Mouse (Mus musculus): ENCODE data around the gene Ptprg. TPM values are rescaled to one million over a fixed set of nuclear protein-coding genes. Genes with fewer than 3 reads are reported as not detected.

Gene Ptprg
- total RNA-seq, 1 experiment from 2014 or later, result not detected

DNA sequence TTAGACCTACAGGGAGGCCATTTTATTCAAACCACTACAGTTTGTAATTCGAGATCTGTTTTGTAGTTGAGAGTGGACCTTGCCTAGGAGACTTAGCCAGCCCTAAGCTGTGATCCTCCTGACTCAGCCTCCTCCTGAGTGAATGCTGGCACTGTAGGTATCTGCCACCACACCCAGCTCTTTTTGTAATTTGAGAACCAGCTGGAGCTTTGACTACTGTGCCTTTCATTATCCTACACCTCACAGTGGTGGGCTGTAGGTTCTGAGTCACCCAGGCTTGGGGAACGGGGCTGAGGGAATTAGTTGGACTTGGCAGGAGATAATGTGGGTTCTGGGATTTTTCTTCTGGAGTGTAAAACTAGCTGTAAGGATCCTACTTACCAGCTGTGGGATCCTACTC, 9.5 kb downstream of the Ptprg start:
- ATAC-seq (ENCODE audit: extremely low read depth, insufficient number of reproducible peaks, low FRiP score, poor library complexity, severe bottlenecking), result no peak

DNA sequence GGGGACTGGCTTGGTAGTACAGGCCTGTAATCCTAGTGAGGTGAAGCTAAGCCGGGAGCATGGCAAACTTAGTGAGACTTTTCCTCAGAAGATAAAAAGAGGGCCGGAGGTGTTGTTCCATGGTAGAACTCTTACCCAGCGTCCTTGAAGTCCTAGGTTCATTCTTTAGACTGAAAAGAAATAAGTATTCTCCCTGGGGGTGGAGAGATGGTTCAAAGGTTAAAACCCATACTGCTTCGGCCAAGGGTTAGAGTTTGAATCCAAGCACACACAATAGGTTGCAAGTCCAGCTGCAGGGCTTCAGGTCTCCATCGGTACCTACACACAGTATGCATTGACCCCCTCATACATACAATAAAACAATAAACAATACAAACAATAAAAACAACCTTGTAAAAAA, 10.3 kb downstream of the Ptprg start:
- ATAC-seq (ENCODE audit: extremely low read depth, insufficient number of reproducible peaks, low FRiP score, poor library complexity, severe bottlenecking), result no peak

DNA sequence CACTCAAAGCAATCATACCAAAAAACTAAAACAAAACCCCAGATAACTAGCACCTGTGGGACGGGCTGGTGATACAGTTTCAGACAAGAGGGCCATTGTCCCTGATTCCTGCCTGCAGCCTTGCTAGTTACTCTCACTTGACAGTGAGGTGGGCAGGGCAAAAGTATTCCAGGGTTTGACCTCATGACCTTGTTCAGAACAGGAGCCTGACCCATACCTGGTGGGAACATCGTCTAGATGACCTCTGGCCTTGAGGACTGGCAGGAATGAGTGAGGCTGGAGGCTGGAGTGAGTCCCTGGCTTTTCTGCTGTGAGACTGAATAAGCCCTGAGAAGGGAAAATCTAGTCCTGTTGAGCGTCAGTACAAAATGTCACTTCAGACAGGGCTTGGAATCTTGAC, 11.1 kb downstream of the Ptprg start:
- no peak for ATAC-seq (ENCODE audit: extremely low read depth, insufficient number of reproducible peaks, low FRiP score, poor library complexity, severe bottlenecking)

DNA sequence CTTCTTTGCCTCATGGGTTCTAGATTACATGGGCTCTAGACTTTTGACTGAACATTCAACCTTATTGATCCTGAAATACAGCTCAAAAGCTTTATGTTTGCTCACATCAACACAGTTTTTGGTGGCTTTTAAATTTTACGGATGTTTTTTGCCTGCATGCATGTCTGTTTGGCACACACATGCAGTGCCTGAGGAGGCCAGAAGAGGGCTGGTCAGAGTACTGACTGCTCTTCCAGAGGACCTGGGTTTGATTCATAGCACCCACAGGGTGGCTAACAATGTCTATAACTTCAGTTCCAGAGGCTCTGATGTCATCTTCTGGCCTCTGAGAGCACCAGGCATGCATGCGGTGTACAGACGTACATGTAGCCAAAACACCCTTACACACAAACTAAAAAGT, 12.0 kb downstream of the Ptprg start:
- no peak for ATAC-seq (ENCODE audit: extremely low read depth, insufficient number of reproducible peaks, low FRiP score, poor library complexity, severe bottlenecking)

DNA sequence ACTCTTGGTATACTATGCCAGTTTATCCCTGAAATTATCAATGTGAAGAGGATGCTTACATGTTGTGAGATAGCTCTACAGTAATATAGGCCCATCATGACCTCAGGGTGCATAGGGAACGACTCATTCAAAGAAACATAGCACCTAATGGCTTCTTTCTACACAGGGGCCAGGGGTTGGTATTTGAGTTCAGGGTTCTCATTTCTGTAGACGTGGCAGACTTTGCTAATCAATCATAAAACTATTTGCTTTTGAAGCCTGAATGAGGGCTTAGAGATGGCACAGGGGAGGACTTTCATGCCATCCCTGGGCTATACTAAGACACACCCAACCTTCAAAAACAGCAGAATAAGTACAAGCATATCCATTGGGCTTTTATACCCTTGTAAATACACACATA, 16.4 kb downstream of the Ptprg start:
- ATAC-seq (ENCODE audit: extremely low read depth, insufficient number of reproducible peaks, low FRiP score, poor library complexity, severe bottlenecking), result no peak

DNA sequence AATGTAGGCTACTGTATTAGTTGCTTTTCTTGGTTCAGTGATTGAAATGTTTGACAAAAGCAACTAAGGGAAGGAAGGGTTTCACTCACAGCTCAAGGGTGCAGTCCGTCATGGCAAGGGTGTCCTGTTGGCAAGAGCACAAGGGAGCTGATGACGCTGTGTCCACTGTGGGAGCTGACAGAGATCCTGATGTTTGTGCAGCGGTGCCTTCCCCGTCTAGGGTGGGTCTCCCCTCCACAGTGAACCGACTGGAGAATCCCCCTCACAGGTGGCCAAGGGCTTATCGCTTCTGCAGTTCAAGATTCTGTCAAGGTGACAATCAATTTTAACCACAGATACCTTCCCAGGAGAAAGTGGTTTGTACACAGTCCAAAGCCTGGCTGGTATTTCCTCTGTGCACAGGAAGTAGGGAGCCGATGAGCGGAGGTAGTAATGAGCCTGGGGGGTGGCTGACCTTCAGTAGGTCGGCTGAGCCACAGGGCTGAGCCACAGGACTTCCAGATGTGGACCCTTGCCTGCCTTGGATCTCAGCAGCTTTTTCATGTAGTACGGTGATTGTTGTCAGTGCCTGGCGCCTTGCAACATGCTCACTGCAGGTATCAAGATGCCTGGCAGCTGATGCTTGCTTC, 18.5 kb downstream of the Ptprg start:
- ATAC-seq (ENCODE audit: extremely low read depth, insufficient number of reproducible peaks, low FRiP score, poor library complexity, severe bottlenecking), result no peak

DNA sequence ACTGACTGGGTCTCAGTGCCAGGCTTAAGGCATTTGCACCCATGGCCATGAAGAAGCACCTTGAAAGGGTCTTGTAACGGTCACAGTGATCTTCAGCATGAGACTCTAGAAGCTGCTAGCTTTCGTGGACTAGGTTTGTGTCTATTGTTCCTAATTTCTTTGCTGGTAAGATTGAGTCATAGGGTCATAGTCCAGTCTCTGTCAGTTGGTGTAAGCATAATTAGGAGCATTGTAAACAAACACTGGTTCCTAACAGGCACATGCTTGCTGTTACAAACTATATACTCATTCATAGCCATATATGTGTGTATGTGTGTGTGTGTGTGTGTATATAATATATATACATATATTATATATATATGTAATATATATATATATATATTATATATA, 19.1 kb downstream of the Ptprg start:
- no peak for ATAC-seq (ENCODE audit: extremely low read depth, insufficient number of reproducible peaks, low FRiP score, poor library complexity, severe bottlenecking)

DNA sequence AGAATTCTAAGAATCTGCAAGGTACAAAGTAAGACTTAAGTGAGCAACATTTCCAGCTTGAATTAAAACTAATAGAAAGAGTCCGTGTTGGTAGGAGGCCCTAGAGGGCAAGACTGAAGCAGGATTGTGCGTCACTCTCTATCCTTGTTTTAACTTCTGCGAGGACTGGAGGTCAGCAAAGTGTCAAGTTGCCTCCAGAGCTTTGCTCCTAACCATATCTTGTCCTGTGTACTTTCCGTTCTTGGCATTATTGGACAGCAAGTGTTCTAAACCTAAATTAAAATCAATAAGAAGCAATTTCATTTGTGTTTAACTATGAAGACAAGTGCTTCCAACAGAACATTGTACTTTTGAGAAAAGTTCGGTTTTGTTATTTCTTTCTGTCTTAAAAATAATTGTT, 20.4 kb downstream of the Ptprg start:
- ATAC-seq (ENCODE audit: extremely low read depth, insufficient number of reproducible peaks, low FRiP score, poor library complexity, severe bottlenecking), result no peak

DNA sequence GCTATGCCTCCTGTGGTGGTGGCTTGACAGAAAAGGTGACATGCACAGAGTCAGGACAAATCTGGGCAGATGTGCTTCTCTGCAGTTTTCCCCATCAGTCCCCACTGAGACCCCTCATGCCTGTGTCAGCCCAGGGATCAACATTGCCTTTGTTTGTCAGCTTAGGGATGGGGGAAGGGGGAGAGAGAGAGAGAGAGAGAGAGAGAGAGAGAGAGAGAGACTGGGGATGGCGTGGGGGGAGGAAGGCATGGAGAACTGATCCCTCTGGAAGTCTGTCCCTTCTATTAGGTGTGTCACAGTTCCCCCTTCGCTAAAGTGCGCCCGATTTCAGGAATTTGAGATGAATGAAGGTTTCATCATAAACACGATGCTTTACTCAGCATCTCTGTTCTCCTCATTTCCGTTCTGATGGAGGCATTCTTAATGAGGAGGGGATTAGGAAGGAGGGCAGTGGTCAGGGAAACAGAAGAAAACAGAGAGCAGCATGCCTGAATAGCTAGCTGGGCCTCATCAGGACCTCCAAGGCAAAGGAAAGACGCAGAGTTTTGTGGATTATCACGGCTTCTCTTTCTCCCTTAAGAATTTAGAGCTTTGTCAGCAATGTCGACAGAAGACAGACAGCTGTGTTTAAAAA, 24.1 kb downstream of the Ptprg start:
- no peak for ATAC-seq (ENCODE audit: extremely low read depth, insufficient number of reproducible peaks, low FRiP score, poor library complexity, severe bottlenecking)

DNA sequence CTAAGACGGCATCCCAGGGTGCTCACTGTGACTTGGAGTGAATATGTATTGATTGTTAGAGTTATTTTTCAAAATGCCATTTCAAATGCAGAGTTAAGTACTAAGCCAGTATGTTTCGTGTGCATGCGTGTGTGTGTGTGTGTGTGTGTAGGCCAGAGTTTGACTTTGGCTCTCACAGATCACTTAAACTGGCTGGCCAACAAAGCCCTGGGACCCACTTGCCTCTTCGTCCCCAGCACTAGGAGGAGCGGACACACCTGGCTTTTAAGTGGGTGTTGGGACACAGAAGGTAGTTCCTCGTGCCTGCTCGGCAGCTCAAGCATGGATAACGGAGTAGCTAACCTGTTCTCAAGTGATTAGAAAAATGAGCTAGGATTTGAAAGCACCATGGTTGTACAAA, 24.6 kb downstream of the Ptprg start:
- ATAC-seq (ENCODE audit: extremely low read depth, insufficient number of reproducible peaks, low FRiP score, poor library complexity, severe bottlenecking), result no peak

DNA sequence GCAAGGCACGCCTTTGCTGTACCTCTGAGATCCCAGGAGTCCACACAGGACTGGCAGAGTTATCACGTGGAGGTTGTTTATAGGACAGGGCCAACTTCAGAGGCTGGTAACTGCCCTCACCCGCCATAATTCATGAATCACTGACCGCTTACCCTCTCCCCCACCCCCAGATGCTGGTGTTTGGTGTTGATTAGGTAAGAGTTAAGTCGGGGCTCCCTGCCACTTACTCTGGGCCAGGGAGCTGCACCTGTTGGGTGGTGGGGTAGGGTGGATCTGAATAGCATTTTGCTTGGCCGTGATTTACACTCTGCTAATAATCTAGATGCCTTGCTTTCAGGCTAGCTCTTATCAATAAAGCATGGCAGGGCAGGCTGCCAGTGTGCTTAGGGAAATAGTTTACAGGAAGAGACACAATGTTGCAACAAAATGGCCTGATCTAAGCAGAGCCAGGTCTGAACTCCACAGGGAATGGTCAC, 25.2 kb downstream of the Ptprg start:
- ATAC-seq (ENCODE audit: extremely low read depth, insufficient number of reproducible peaks, low FRiP score, poor library complexity, severe bottlenecking), result no peak

DNA sequence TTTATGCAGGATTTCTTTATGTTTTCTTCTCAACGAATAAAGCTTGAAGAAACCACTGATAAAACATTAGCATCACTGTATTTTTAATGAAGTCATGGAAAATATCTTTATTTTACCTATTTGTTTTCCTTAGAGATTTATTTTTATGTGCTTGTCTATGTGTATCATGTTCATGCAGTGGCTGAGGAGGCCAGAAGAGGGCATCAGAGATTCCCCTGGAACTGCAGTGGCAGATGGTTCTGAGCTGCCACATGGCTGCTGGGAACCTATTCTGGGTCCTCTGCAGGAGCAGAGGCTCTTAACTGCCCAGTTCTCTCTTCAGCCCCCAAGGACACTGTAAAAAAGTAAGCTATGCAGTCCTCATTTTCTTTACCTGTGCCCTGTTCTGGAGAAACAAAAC, 26.6 kb downstream of the Ptprg start:
- no peak for ATAC-seq (ENCODE audit: extremely low read depth, insufficient number of reproducible peaks, low FRiP score, poor library complexity, severe bottlenecking)

DNA sequence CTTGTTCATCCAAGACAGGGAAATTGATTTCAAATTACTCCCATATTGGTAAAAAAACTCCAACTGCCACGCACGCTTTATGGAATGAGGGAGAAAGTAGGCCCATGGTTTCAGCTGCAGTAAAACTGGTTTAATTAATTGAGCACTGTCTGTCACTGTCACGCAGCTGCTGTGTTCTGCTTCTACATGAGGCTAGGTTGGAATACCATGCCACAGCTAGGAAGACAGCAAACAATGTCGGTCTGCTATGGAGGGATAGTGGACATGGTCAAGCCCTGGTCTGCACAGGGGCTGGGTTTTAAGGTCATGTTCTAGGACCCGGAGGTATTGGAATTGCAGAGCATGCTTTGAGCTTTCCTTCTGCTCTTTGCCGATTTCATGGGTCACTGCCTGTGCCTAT, 30.9 kb downstream of the Ptprg start:
- no peak for ATAC-seq (ENCODE audit: extremely low read depth, insufficient number of reproducible peaks, low FRiP score, poor library complexity, severe bottlenecking)

DNA sequence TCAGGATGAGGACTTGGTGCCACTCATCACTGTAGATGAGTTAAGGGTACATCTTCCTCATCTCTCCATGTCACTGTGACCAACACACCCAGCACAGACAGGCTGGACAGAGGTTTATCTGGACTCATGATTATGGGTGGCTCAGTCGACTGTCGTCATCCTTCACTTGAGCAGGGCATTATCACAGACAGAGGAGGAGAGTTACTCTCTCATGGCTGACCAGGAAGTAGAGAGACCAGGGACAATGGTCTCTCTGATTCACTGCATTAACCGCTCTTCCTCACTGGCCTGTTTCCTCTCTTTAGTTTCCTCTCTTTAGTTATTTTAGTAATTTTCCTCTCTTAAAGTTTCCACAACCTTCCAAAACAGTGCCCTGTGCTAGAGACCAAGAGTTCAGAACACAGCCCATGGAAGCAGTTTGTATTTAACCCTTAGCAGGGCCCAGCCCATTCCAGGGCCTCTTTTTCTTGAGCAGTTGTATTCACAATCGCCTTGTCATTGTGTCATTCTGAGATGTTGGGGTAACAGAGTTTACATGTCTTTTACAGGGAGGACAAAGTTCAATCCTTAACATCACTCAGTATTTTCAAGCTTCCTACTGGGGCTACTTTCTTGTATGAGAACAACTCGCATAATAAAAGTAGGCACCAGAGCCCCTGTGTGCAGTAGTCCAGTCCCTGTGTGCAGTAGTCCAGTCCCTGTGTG, 31.7 kb downstream of the Ptprg start:
- no peak for ATAC-seq (ENCODE audit: extremely low read depth, insufficient number of reproducible peaks, low FRiP score, poor library complexity, severe bottlenecking)

DNA sequence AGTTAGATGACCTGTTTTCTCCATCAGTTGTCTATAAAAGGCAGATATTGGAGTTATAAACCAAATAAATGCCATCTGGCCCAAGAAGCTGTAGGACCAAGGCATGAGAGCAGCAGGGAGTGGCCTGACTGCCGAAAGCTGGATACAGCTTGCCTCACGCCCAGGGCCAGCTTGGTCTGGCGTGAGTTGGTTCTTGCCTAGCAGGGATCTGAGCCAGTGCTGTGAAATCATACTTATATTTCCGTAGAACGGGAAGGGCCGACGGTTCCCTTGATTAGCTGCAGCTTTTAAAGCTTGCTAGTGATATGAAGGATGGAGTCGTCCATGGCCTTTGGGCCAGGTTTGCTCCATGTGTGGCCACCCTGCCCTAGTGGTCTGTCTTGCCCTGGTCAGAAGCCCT, 37.1 kb downstream of the Ptprg start:
- no peak for ATAC-seq (ENCODE audit: extremely low read depth, insufficient number of reproducible peaks, low FRiP score, poor library complexity, severe bottlenecking)

DNA sequence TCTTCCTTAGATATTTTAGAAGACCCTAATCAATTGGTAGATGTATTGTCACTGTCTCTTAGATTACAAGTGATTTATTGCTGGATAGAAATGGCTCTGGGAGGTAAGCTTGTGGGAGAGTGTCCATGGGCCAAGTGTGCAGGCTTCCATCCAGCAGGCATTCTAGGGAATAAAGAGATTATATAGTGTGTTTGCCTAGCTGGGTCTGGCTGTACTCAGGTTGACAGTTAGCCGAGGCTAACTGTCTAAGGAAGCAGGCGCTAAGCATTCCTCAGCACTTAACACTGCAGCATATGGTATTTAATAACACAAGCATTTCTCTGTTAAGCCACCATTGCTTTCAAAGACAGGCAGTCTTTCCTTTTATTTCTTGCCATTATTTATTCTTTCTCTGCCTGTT, 39.3 kb downstream of the Ptprg start:
- ATAC-seq (ENCODE audit: extremely low read depth, insufficient number of reproducible peaks, low FRiP score, poor library complexity, severe bottlenecking), result no peak

DNA sequence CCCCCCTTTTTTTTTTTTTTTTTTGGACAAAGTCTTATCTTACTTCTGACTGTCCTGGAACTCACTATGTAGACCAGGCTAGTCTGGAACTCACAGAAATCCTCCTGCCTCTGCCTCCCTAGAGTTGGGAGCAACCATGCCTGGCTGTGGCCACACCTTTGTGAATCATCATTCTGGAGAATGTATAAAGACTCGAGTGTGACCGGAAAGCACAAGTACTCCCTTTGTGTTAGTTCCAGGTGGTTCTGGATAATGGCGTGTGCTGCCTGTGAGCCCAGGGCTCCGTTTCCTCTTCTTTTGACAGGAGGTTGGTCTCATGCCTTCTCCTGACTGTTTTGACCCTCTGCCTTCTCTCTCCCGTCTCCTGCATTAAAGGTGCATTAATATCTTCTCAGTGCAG, 41.0 kb downstream of the Ptprg start:
- no peak for ATAC-seq (ENCODE audit: extremely low read depth, insufficient number of reproducible peaks, low FRiP score, poor library complexity, severe bottlenecking)

DNA sequence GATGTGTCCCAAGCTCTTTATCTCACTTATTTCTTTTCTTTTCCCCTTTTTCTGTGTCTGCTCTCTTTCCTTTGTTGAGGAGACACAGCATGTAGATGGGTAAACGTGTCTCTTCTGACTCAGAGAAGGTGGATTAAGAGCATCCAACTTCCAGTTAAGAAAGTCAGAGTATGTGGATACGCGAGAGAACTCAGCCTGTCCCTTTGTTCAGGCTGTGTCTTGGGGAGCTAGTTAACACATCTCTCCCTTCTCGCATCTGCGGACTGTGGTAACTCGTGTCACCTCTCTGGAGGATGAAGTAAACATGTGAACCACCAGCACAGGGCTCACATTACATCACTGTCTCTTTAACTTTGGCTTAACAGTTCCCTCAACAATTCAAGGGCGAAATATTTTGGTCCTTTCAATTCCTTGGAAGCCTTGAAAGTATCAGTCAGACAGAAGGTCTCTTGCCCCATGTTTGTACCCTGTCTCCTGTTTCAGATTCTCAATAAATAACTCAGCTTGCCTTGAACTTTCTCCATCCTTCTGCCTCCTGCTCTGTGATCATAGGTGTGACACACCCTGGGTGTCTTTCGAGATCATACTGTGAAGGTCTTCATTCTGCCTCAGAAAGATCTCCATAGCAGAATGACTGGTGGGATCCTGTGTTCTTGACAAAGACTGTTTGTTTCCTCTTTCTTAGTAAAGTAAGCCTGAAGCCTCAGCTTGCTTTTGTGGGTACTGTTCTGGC, 51.0 kb downstream of the Ptprg start:
- no peak for ATAC-seq (ENCODE audit: extremely low read depth, insufficient number of reproducible peaks, low FRiP score, poor library complexity, severe bottlenecking)

DNA sequence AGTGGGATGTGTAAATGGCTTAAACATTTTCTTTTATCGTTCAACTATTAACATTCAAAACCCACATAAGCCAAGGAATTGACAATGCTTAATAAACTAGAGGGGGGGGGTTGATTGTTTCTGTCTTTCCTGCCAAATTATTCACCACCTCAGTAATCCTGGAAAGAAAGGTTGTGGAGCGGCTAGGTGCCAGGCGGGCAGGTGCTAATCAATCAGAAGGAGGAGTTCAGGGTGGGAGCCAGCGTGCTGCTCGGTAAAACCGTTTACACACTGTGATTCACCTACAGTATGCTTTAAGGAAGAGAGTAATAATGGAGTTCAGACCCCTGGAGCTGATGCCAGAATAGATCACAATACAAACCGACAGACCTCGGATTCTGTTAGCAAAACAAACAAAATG, 55.0 kb downstream of the Ptprg start:
- no peak for ATAC-seq (ENCODE audit: extremely low read depth, insufficient number of reproducible peaks, low FRiP score, poor library complexity, severe bottlenecking)

All from neutrophil, adult 5-6 weeks (primary cell).